Mouse (Mus musculus) midbrain, embryonic 16.5 days (tissue): ENCODE data around the gene Fam180a. TPM values are rescaled to one million over a fixed set of nuclear protein-coding genes. Genes with fewer than 3 reads are reported as not detected.

ENCODE experiments used
- polyA plus RNA-seq: library from polyadenylated mRNA; unstranded; fragments of >200 nt; fragmentation: Nextera tagmentation; extraction: Ambion mirVana; gene quantifications from 2 replicates; pipeline ENCODE4 v1.2.1, GENCODE M21; 2015

The Fam180a gene
- polyA plus RNA-seq, 1 experiment from 2014 or later: 1.7 TPM

Other genes starting within 250 kb of the Fam180a start
- 35.7 and 36.3 TPM in 2 replicates for gene Cnot4, start 192.4 kb downstream of the Fam180a start, polyA plus RNA-seq
- gene Nup205, start 148.7 kb downstream of the Fam180a start, polyA plus RNA-seq: 23.9 and 26.8 TPM in 2 replicates
- 5.8 and 8.0 TPM in 2 replicates for gene Slc13a4, start 18.0 kb downstream of the Fam180a start, polyA plus RNA-seq
- 230 and 237 TPM in 2 replicates for gene Mtpn, start 213.7 kb upstream of the Fam180a start, polyA plus RNA-seq